Mouse (Mus musculus) limb, embryonic 14.5 days (tissue): Measurements from ENCODE around the gene Mfsd9. TPM values are rescaled to one million over a fixed set of nuclear protein-coding genes. Genes with fewer than 3 reads are reported as not detected.
"Not testable (repeated sequence)": the region's sequence is repeated elsewhere in the genome, so short reads cannot be mapped to it uniquely, and the experiment has no call there.

Experiments used
- ATAC-seq: fragments of 200-750 bp; cut with Nextera tagmentation; 2 replicates; pipeline ENCODE4 v1.8.0; 2017; ENCODE audit warnings: low read depth, moderate number of reproducible peaks, moderate TSS enrichment; ENCODE audit not compliant: low FRiP score
- DNase-seq: peaks from one replicate; pipeline ENCODE4 v3.0.0-alpha.2; 2015; ENCODE audit warnings: low spot score
- H3K27ac ChIP-seq: fragments of 300-500 bp; sonication (generic); replicated peaks from 2 replicates; pipeline ENCODE4 v1.5.1; 2014; ENCODE audit warnings: low read depth, mild to moderate bottlenecking, low read length, moderate library complexity, mixed read lengths
- H3K27me3 ChIP-seq: fragments of 300-500 bp; sonication (generic); 2 replicates; pipeline ENCODE4 v1.6.1; 2014; ENCODE audit warnings: low read length, mixed read lengths; ENCODE audit not compliant: control insufficient read depth, insufficient read depth
- H3K36me3 ChIP-seq: fragments of 300-500 bp; sonication (generic); 2 replicates; pipeline ENCODE4 v1.6.1; 2014; ENCODE audit warnings: mild to moderate bottlenecking, low read length, moderate library complexity, mixed read lengths; ENCODE audit not compliant: control insufficient read depth, insufficient read depth
- H3K4me1 ChIP-seq: fragments of 300-500 bp; sonication (generic); 2 replicates; pipeline ENCODE4 v1.6.1; 2014; ENCODE audit warnings: antibody characterized with exemption, low read length, mixed read lengths; ENCODE audit not compliant: control insufficient read depth, insufficient read depth
- H3K4me2 ChIP-seq: fragments of 300-500 bp; sonication (generic); replicated peaks from 2 replicates; pipeline ENCODE4 v1.6.1; 2014; ENCODE audit warnings: low read depth, mild to moderate bottlenecking, low read length, moderate library complexity; ENCODE audit not compliant: severe bottlenecking
- H3K4me3 ChIP-seq: fragments of 300-500 bp; sonication (generic); replicated peaks from 2 replicates; pipeline ENCODE4 v1.5.1; 2014; ENCODE audit warnings: low read length
- H3K9ac ChIP-seq: fragments of 300-500 bp; sonication (generic); 2 replicates; pipeline ENCODE4 v1.6.1; 2014; ENCODE audit warnings: mild to moderate bottlenecking, low read depth, low read length, moderate library complexity; ENCODE audit not compliant: severe bottlenecking
- H3K9me3 ChIP-seq: fragments of 300-500 bp; sonication (generic); 2 replicates; pipeline ENCODE4 v1.6.1; 2016; ENCODE audit warnings: low read length; ENCODE audit not compliant: control insufficient read depth
- POLR2A ChIP-seq: fragments of 200-500 bp; IDR thresholded peaks from 2 replicates; pipeline ENCODE4 v1.8.0; 2012; ENCODE audit warnings: inconsistent platforms, mild to moderate bottlenecking, moderate library complexity, borderline replicate concordance; ENCODE audit not compliant: insufficient read depth, insufficient read length; ENCODE audit errors: extremely low read depth
- WGBS: fragments of 180-500 bp; shearing (Covaris S2); extraction: QIAGEN DNeasy Blood & Tissue Kit; methylation state at CpG from one replicate; pipeline ENCODE4 v1.1.7; 2014; 5-methylcytosine and 5-hydroxymethylcytosine counted together
- polyA plus RNA-seq, 2 experiments: library from polyadenylated mRNA; depleted of rRNA in 1 of 2; stranded (reverse) in 1 of 2; unstranded in 1 of 2; fragments of >200 nt; fragmentation: Nextera tagmentation in 1 of 2; extraction: Ambion mirVana in 1 of 2; gene quantifications; 2 replicates each; pipeline versions ENCODE4 v1.2.1 to v1.2.3; 2012 to 2014

Mfsd9 gene
- polyA plus RNA-seq, 2 experiments = 2.1 to 4.6 TPM

DNA sequence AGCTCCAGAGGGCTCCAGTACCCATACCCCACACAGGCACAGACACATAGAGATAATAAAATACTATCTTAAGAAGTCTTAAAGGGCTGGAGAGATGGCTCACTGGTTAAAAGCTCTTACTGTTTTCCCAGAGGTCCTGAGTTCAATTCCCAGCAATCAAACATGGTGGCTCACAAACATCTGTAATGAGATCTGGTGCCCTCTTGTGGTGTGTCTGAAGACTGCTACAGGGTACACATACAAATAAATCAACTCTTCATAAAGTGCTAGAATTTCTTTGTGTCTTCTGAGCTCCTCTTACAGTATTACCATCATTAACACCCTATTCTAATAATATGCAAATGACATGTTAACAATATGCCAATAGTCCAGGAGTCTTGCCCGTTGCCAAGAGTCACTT lies 26.4 kb downstream of the Mfsd9 start:
- no peak for ATAC-seq

DNA sequence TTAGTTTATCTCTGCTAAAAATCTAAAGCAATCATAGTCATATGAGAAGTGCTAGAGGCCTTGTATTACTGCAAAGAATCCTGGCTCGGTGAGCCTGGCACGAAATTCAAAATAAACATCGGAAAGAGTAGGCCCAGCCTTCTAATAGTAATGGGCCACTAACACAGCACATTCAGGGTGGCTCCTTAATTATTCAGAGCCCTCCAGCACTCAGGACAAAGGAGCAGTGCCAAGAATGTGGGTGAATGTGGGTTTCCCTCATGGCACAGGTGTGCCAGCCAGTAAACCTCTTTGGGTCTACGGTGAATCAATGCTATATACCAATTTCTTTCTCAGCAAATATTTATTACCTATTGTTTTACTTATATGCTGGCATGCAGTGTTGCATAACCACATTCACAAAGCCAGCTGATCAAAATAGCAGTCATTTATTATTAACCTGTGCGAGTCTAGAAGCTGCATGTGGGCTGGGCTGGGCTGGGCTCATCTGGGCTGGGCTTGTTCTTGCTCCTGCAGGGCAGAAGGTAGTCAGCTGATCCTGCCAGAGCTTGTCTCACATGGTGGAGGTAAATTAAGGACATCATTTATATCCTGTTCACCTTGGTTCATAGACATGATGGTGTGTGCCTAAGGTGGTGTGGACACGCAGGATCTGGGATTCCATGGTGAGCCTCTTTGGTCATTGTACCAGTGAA lies 30.6 kb downstream of the Mfsd9 start:
- no peak overlapping the region for H3K4me3 ChIP-seq
- H3K4me2 ChIP-seq = no peak overlapping the region
- TF ChIP-seq POLR2A = no peak
- ATAC-seq (no peak), DNase-seq (no peak)
- no peak overlapping the region for H3K27ac ChIP-seq
- no peaks in the 10 kb centered on the region for H3K9me3 ChIP-seq
- 80% methylated on average over 6 of the region's 6 CpGs for WGBS
- H3K4me1 ChIP-seq = no peaks in the 10 kb centered on the region
- no peak overlapping the region for H3K9ac ChIP-seq
- H3K27me3 ChIP-seq = no peaks in the 10 kb centered on the region
- H3K36me3 ChIP-seq = no peaks in the 10 kb centered on the region

More for the DNA sequence above, 26.4 kb downstream of the Mfsd9 start:
- Histone ChIP-seq H3K9me3 (no peaks in the 10 kb centered on the region), H3K4me2 (no peak overlapping the region), H3K4me3 (no peak overlapping the region), H3K27ac (no peak overlapping the region), H3K27me3 (no peaks in the 10 kb centered on the region), H3K9ac (no peak overlapping the region), H3K4me1 (no peaks in the 10 kb centered on the region), H3K36me3 (no peaks in the 10 kb centered on the region)
- no peak for TF ChIP-seq POLR2A
- 89% methylated on average over 1 of the region's 1 CpGs for WGBS
- DNase-seq = no peak

DNA sequence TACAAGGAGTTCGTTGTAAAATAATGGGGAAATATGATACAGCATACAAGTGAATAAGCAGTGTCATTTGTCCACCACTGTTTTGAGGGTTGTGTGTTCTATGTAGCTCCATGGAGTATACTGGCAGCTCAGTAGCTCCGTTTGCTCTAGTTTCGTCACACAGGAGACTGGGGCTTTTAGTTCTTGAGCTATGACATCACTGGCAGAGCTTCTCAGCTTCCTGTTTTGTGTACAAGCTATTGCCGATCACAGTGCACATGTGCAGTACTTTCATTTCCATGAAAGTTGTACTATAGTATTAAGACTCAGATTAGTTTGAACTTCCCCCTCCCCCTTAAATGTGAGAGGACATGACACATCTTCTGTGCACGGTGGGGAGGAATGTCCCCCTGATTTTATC lies 44.4 kb downstream of the Mfsd9 start:
- Histone ChIP-seq H3K36me3 (no peaks in the 10 kb centered on the region), H3K9ac (no peak overlapping the region), H3K4me2 (no peak overlapping the region), H3K27ac (no peak overlapping the region), H3K27me3 (no peaks in the 10 kb centered on the region), H3K9me3 (no peaks in the 10 kb centered on the region), H3K4me1 (no peaks in the 10 kb centered on the region), H3K4me3 (no peak overlapping the region)
- ATAC-seq (no peak), DNase-seq (no peak)
- WGBS = 68% methylated on average over 5 of the region's 5 CpGs
- no peak for TF ChIP-seq POLR2A

DNA sequence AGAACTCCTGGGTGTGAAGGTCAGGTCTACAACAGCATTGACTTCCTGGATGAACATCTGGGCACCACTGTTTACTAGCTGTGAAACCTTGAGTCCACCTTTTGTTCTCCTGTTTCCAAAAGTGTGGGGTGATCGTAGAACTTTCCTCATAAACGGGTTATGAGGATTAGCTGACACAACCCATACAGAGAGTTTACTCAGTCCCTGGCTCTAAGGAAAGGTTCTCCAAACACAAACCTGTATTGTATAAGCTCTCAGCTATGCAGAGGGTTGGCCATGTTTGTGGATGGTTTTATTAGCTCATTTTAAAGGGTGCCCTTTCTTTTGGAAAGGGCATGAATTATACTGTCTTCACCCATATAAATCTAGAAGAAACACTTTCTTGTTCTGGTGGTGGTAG lies 49.7 kb downstream of the Mfsd9 start:
- Histone ChIP-seq H3K4me1 (no peaks in the 10 kb centered on the region), H3K9me3 (no peaks in the 10 kb centered on the region), H3K9ac (no peak overlapping the region), H3K4me3 (no peak overlapping the region), H3K36me3 (no peaks in the 10 kb centered on the region), H3K27me3 (no peaks in the 10 kb centered on the region), H3K4me2 (no peak overlapping the region), H3K27ac (no peak overlapping the region)
- no peak for DNase-seq
- TF ChIP-seq POLR2A = no peak
- no peak for ATAC-seq
- 25% methylated on average over 2 of the region's 2 CpGs for WGBS

DNA sequence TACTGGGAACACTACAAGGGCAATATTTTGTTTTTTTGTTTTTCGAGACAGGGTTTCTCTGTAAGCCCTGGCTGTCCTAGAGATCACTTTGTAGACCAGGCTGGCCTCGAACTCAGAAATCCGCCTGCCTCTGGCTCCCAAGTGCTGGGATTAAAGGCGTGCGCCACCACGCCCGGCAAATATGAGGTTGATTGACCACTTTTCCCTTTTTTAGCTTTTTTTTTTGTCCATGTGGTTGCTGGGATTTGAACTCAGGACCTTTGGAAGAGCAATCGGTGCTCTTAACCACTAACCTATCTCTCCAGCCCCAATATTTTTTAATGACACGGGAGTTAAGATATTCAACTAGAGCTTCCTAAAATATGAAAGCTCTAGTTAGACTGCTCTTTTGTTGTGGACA lies 52.2 kb downstream of the Mfsd9 start:
- not testable (repeated sequence) for H3K27ac ChIP-seq, H3K4me2 ChIP-seq, H3K4me3 ChIP-seq, H3K4me1 ChIP-seq, H3K27me3 ChIP-seq, ATAC-seq, H3K9ac ChIP-seq, DNase-seq, H3K36me3 ChIP-seq, H3K9me3 ChIP-seq
- 95% methylated on average over 9 of the region's 9 CpGs for WGBS

DNA sequence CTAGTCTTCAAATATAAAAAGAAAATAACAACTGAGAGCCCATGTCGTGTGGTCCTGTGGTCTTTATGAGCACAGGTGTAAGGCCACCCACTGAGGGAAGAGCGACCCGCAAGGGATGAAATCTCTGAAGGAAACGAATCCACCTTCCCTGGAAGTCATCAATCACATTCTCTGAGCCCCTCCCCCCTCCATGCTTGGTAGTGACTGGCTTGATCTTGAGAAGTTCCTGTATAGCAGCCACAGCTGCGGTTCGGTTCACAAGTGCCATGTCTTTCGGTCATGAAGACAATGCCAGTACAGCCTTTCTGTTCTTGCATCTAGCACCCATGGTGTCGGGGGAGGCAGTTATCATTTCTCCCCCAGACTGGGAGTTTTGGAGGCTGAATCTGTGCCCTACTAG lies 52.8 kb downstream of the Mfsd9 start:
- no peak overlapping the region for H3K4me3 ChIP-seq
- H3K4me2 ChIP-seq = no peak overlapping the region
- no peaks in the 10 kb centered on the region for H3K9me3 ChIP-seq
- H3K36me3 ChIP-seq = no peaks in the 10 kb centered on the region
- 64% methylated on average over 8 of the region's 8 CpGs for WGBS
- H3K9ac ChIP-seq = no peak overlapping the region
- H3K27ac ChIP-seq = no peak overlapping the region
- no peaks in the 10 kb centered on the region for H3K27me3 ChIP-seq
- DNase-seq (no peak), ATAC-seq (no peak)
- TF ChIP-seq POLR2A = no peak
- no peaks in the 10 kb centered on the region for H3K4me1 ChIP-seq
